Mouse (Mus musculus): ENCODE results near the gene Uba6. TPM values are rescaled to one million over a fixed set of nuclear protein-coding genes. Genes with fewer than 3 reads are reported as not detected.

Gene Uba6
- 8.2 TPM for polyA plus RNA-seq (2014; fragmentation: Illumina TruSeq; extraction: RNeasy Lipid Tissue Mini Kit (QIAGEN cat#74804); ENCODE audit: low read depth, low replicate concordance)

GRCm38 (mm10) chr5:86172449-86173161 lies at the start of gene Uba6:
Gene Uba6 (minus strand): TSS chr5:86172803.

GRCm38 (mm10) chr5:86197801-86198200 lies 25.2 kb upstream of the Uba6 start, which contains the start of gene Gnrhr:
Gene Gnrhr (minus strand): TSS chr5:86197901.

GRCm38 (mm10) chr5:86071538-86071937 lies 101.1 kb downstream of the Uba6 start, which contains the start of gene Stap1:
Gene Stap1 (plus strand): TSS chr5:86071746.

GRCm38 (mm10) chr5:86065101-86065875 lies 107.3 kb downstream of the Uba6 start, which contains the start of gene Cenpc1:
Gene Cenpc1 (minus strand): TSS chr5:86065583.

Other genes with a start within 250 kb of the Uba6 start
- 6.1 TPM for gene Cenpc1, start 107.2 kb downstream of the Uba6 start, polyA plus RNA-seq (2014; fragmentation: Illumina TruSeq; extraction: RNeasy Lipid Tissue Mini Kit (QIAGEN cat#74804); ENCODE audit: low read depth, low replicate concordance)
- gene Stap1, start 101.1 kb downstream of the Uba6 start, polyA plus RNA-seq (2014; fragmentation: Illumina TruSeq; extraction: RNeasy Lipid Tissue Mini Kit (QIAGEN cat#74804); ENCODE audit: low read depth, low replicate concordance): 4.3 TPM
- gene Gnrhr, start 25.1 kb upstream of the Uba6 start, polyA plus RNA-seq (2014; fragmentation: Illumina TruSeq; extraction: RNeasy Lipid Tissue Mini Kit (QIAGEN cat#74804); ENCODE audit: low read depth, low replicate concordance): not detected
- gene Tmprss11c, start 116.5 kb upstream of the Uba6 start, polyA plus RNA-seq (2014; fragmentation: Illumina TruSeq; extraction: RNeasy Lipid Tissue Mini Kit (QIAGEN cat#74804); ENCODE audit: low read depth, low replicate concordance): not detected
- gene Tmprss11d, start 200.6 kb upstream of the Uba6 start, polyA plus RNA-seq (2014; fragmentation: Illumina TruSeq; extraction: RNeasy Lipid Tissue Mini Kit (QIAGEN cat#74804); ENCODE audit: low read depth, low replicate concordance): not detected

Data from liver, adult 10 weeks (tissue).